Mouse (Mus musculus): Measurements from ENCODE around the gene Zfp189. TPM values are rescaled to one million over a fixed set of nuclear protein-coding genes. Genes with fewer than 3 reads are reported as not detected.
"Not testable (repeated sequence)": the region's sequence is repeated elsewhere in the genome, so short reads cannot be mapped to it uniquely, and the experiment has no call there.

Zfp189 gene
- polyA plus RNA-seq, 1 experiment: 1.1 TPM

DNA sequence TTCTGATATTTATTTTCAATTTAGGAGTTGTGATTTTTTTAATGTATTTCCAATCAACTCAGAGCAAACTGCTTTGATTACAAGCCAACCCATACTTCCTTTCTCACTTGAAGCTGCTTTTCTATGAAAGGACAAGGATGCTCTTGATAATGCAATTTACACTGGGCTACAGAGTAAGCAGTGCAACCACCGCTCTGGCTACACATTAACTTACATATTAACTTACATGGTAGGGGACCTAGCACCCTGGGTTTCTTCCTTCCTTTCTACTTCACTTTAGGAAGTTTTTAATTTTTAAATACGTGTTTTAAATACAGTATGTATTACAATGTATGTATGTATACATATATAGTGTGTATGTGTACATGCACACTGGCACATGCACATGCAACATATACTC, 11.8 kb upstream of the Zfp189 start:
- no peaks in the 10 kb centered on the region for H3K27me3 ChIP-seq (ENCODE audit: control insufficient read depth, insufficient read depth, insufficient read length)
- no peak overlapping the region for H3K4me3 ChIP-seq (ENCODE audit: insufficient read depth, poor library complexity, severe bottlenecking)

DNA sequence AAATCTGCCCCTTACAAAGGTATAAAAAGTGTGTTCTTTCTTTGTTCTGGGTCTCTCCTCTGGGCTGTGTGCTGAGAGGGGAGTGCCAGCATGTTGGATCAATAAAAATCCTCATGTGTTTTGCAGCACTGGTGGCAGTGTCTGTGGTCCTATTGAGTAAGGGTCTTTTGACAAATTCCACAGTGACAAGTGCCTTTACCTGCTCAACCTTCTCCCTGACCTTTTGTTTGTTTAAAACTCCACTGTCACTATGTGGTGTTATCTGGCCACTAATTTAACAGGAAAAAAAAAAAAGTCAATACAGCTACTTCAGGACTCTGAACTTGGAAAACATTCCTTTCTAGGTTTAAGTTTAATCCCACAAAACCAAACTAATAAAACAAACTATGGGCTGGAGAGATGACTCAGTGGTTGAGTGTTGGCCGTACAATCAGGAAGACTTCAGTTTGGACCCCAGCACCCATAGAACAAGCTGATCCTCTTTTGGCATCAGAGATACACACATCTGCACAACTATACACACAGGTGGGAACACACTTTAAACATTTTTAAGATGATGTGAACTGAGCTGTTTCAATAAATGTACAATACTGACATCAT, 10.6 kb upstream of the Zfp189 start:
- H3ac ChIP-seq (ENCODE audit: control insufficient read depth, insufficient read length, low read depth); H3K4me3 ChIP-seq (ENCODE audit: insufficient read depth, poor library complexity, severe bottlenecking); H3K27me3 ChIP-seq (ENCODE audit: control insufficient read depth, insufficient read depth, insufficient read length): not testable (repeated sequence)
- Histone ChIP-seq H3K36me3 (ENCODE audit: control insufficient read depth, insufficient read depth) (peaks cover 40% of the 10 kb centered on the region), H3K79me3 (ENCODE audit: low read depth) (peaks cover 13% of the 10 kb centered on the region), H3K79me2 (ENCODE audit: control insufficient read depth, insufficient read depth) (peaks cover 12% of the 10 kb centered on the region)

More for the DNA sequence above, 11.8 kb upstream of the Zfp189 start:
- no peak overlapping the region for H3ac ChIP-seq (ENCODE audit: control insufficient read depth, insufficient read length, low read depth)
- H3K79me3 ChIP-seq (ENCODE audit: low read depth): peaks cover 7% of the 10 kb centered on the region
- TF ChIP-seq MYOD1 (IDR thresholded peaks at IDR 0.05; ENCODE audit: control insufficient read depth, insufficient read length, low read depth): no peak
- TF ChIP-seq MYOG (IDR thresholded peaks at IDR 0.05; ENCODE audit: control insufficient read depth, extremely low read depth, insufficient read length): no peak
- no peak for TF ChIP-seq CTCF (IDR thresholded peaks at IDR 0.05; ENCODE audit: control insufficient read depth, insufficient read depth, insufficient read length)
- TF ChIP-seq FOSL1 (IDR thresholded peaks at IDR 0.05; ENCODE audit: insufficient read depth, low read length, poor library complexity, severe bottlenecking): no peak
- TF ChIP-seq USF1 (IDR thresholded peaks at IDR 0.05; ENCODE audit: low read depth): no peak
- TF ChIP-seq MAX (IDR thresholded peaks at IDR 0.05): no peak
- TF ChIP-seq CEBPB (IDR thresholded peaks at IDR 0.05; ENCODE audit: low read depth): no peak
- peaks cover under 1% of the 10 kb centered on the region for H3K79me2 ChIP-seq (ENCODE audit: control insufficient read depth, insufficient read depth)
- H3K36me3 ChIP-seq (ENCODE audit: control insufficient read depth, insufficient read depth): peaks cover 29% of the 10 kb centered on the region

DNA sequence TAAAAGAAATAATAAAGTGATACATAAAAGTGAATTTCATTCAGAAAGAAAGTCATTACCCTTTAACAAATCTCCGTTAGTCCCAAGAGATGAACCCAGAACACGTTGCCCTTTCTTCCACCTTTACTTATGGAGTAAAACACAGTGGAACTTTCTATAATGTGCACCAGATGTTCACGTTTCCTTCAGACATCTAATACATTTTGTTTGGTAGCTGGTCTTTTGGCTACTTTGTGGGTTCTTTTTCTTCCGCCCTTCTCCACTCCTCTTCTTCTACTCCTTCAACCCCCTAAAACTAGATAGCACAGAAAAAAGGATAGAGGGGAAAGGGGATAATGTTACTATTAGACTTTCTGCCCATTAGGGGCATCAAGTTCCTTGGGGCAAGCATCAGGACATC, 8.3 kb upstream of the Zfp189 start:
- no peaks in the 10 kb centered on the region for H3K27me3 ChIP-seq (ENCODE audit: control insufficient read depth, insufficient read depth, insufficient read length)
- no peak overlapping the region for H3K4me3 ChIP-seq (ENCODE audit: insufficient read depth, poor library complexity, severe bottlenecking)
- H3ac ChIP-seq (ENCODE audit: control insufficient read depth, insufficient read length, low read depth): no peak overlapping the region
- H3K79me2 ChIP-seq (ENCODE audit: control insufficient read depth, insufficient read depth): peaks cover 35% of the 10 kb centered on the region
- peaks cover 36% of the 10 kb centered on the region for H3K79me3 ChIP-seq (ENCODE audit: low read depth)
- TF ChIP-seq CEBPB (IDR thresholded peaks at IDR 0.05; ENCODE audit: low read depth) (no peak), MYOD1 (IDR thresholded peaks at IDR 0.05; ENCODE audit: control insufficient read depth, insufficient read length, low read depth) (no peak), MYOG (IDR thresholded peaks at IDR 0.05; ENCODE audit: control insufficient read depth, extremely low read depth, insufficient read length) (no peak), MAX (IDR thresholded peaks at IDR 0.05) (no peak), CTCF (IDR thresholded peaks at IDR 0.05; ENCODE audit: control insufficient read depth, insufficient read depth, insufficient read length) (no peak), USF1 (IDR thresholded peaks at IDR 0.05; ENCODE audit: low read depth) (no peak), FOSL1 (IDR thresholded peaks at IDR 0.05; ENCODE audit: insufficient read depth, low read length, poor library complexity, severe bottlenecking) (no peak)
- peaks cover 44% of the 10 kb centered on the region for H3K36me3 ChIP-seq (ENCODE audit: control insufficient read depth, insufficient read depth)

DNA sequence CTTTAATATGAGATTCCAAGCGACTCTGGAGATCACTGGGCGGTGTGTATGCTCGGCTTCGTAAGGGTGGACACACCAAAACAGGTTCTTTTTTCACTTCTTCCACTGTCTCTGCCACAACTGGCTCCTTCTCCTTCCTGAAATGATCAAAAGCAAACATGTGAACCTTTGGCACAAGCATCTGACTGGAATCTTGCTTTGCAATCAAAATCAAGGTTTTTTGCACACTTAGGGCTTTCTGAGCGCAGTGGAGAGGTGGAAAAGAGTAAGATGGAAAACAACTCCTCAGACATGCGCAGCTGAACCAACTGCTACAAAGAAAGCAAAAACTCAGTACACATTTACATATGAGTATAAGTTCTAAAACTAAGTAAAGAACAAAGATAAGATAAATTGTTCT, 6.5 kb upstream of the Zfp189 start:
- peaks cover 44% of the 10 kb centered on the region for H3K36me3 ChIP-seq (ENCODE audit: control insufficient read depth, insufficient read depth)
- peaks cover 53% of the 10 kb centered on the region for H3K79me2 ChIP-seq (ENCODE audit: control insufficient read depth, insufficient read depth)
- TF ChIP-seq CEBPB (IDR thresholded peaks at IDR 0.05; ENCODE audit: low read depth) (no peak), MYOD1 (IDR thresholded peaks at IDR 0.05; ENCODE audit: control insufficient read depth, insufficient read length, low read depth) (no peak), MYOG (IDR thresholded peaks at IDR 0.05; ENCODE audit: control insufficient read depth, extremely low read depth, insufficient read length) (no peak), USF1 (IDR thresholded peaks at IDR 0.05; ENCODE audit: low read depth) (no peak), MAX (IDR thresholded peaks at IDR 0.05) (no peak), FOSL1 (IDR thresholded peaks at IDR 0.05; ENCODE audit: insufficient read depth, low read length, poor library complexity, severe bottlenecking) (no peak), CTCF (IDR thresholded peaks at IDR 0.05; ENCODE audit: control insufficient read depth, insufficient read depth, insufficient read length) (no peak)
- no peak overlapping the region for H3K4me3 ChIP-seq (ENCODE audit: insufficient read depth, poor library complexity, severe bottlenecking)
- H3K27me3 ChIP-seq (ENCODE audit: control insufficient read depth, insufficient read depth, insufficient read length): no peaks in the 10 kb centered on the region
- H3K79me3 ChIP-seq (ENCODE audit: low read depth): peaks cover 54% of the 10 kb centered on the region
- H3ac ChIP-seq (ENCODE audit: control insufficient read depth, insufficient read length, low read depth): no peak overlapping the region

DNA sequence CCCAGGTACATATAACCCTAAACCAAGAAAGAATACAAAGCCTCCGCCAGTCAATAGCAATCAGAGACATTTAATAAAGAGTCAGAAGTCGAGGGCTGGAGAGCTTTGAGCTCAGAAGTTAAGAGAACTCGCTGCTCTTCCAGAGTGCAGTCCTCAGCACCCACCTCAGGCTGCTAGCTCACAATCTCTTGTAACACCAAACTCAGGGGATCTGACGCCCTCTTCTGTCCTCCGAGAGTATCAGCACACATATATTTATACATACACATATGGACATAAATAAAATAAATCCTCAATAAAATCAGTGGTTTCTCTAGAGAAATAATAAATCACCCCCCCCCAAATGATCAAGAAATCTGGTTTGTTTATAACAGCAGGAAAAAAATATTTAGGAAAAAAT, 1.5 kb upstream of the Zfp189 start:
- Histone ChIP-seq H3K36me3 (ENCODE audit: control insufficient read depth, insufficient read depth) (peaks cover 12% of the 10 kb centered on the region), H3K79me2 (ENCODE audit: control insufficient read depth, insufficient read depth) (peaks cover 85% of the 10 kb centered on the region), H3K27me3 (ENCODE audit: control insufficient read depth, insufficient read depth, insufficient read length) (no peaks in the 10 kb centered on the region), H3ac (ENCODE audit: control insufficient read depth, insufficient read length, low read depth) (no peak overlapping the region), H3K79me3 (ENCODE audit: low read depth) (peaks cover 61% of the 10 kb centered on the region), H3K4me3 (ENCODE audit: insufficient read depth, poor library complexity, severe bottlenecking) (peak overlapping the region; percentile 79)
- TF ChIP-seq MYOD1 (IDR thresholded peaks at IDR 0.05; ENCODE audit: control insufficient read depth, insufficient read length, low read depth) (no peak), USF1 (IDR thresholded peaks at IDR 0.05; ENCODE audit: low read depth) (no peak), FOSL1 (IDR thresholded peaks at IDR 0.05; ENCODE audit: insufficient read depth, low read length, poor library complexity, severe bottlenecking) (no peak), MYOG (IDR thresholded peaks at IDR 0.05; ENCODE audit: control insufficient read depth, extremely low read depth, insufficient read length) (no peak), CEBPB (IDR thresholded peaks at IDR 0.05; ENCODE audit: low read depth) (no peak), CTCF (IDR thresholded peaks at IDR 0.05; ENCODE audit: control insufficient read depth, insufficient read depth, insufficient read length) (no peak), MAX (IDR thresholded peaks at IDR 0.05) (no peak)

DNA sequence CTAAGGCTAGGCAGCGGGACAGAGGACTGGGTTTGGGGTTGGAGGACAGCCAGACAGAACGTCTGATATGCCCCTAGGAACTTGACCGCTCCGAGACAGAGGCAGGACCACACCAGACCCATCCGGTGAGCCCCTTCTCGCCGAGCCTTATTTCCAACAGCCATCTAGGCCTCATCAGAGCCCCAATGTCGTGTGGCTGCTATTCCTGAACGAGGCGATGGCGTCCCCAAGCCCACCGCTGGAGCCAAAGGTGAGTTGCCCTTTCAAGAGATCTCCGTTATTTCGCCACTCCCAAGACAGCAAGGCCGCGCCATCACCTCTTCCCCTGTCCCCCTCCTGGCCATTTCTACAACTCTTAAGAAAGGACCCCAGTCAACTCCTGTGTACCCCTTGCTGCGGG, 370 bp downstream of the Zfp189 start:
- H3K79me3 ChIP-seq (ENCODE audit: low read depth): peaks cover 45% of the 10 kb centered on the region
- H3K4me3 ChIP-seq (ENCODE audit: insufficient read depth, poor library complexity, severe bottlenecking): peak overlapping the region; percentile 79
- H3K79me2 ChIP-seq (ENCODE audit: control insufficient read depth, insufficient read depth): peaks cover 67% of the 10 kb centered on the region
- TF ChIP-seq USF1 (IDR thresholded peaks at IDR 0.05; ENCODE audit: low read depth): no peak
- no peak for TF ChIP-seq CTCF (IDR thresholded peaks at IDR 0.05; ENCODE audit: control insufficient read depth, insufficient read depth, insufficient read length)
- no peak for TF ChIP-seq FOSL1 (IDR thresholded peaks at IDR 0.05; ENCODE audit: insufficient read depth, low read length, poor library complexity, severe bottlenecking)
- TF ChIP-seq CEBPB (IDR thresholded peaks at IDR 0.05; ENCODE audit: low read depth): no peak
- TF ChIP-seq MYOD1 (IDR thresholded peaks at IDR 0.05; ENCODE audit: control insufficient read depth, insufficient read length, low read depth): no peak
- no peak for TF ChIP-seq MYOG (IDR thresholded peaks at IDR 0.05; ENCODE audit: control insufficient read depth, extremely low read depth, insufficient read length)
- no peak for TF ChIP-seq MAX (IDR thresholded peaks at IDR 0.05)
- H3K36me3 ChIP-seq (ENCODE audit: control insufficient read depth, insufficient read depth): no peaks in the 10 kb centered on the region
- H3ac ChIP-seq (ENCODE audit: control insufficient read depth, insufficient read length, low read depth): peak overlapping the region; percentile 81
- no peaks in the 10 kb centered on the region for H3K27me3 ChIP-seq (ENCODE audit: control insufficient read depth, insufficient read depth, insufficient read length)
